Mouse (Mus musculus): ENCODE measurements around the gene Ptprc. TPM values are rescaled to one million over a fixed set of nuclear protein-coding genes. Genes with fewer than 3 reads are reported as not detected.

The Ptprc gene
- polyA plus RNA-seq, 1 experiment: 17.3 TPM

- no peak for TF ChIP-seq POLR2A (IDR thresholded peaks at IDR 0.05; ENCODE audit: low read depth, low read length)
- TF ChIP-seq CTCF (conservative IDR thresholded peaks at IDR 0.05; ENCODE audit: insufficient read depth, insufficient read length, low read depth, low read length): no peak
- 60% methylated on average over 1 of the region's 1 CpGs for WGBS
- DNase-seq: no peak
- no peak overlapping the region for H3K27ac ChIP-seq (ENCODE audit: insufficient read depth, low read depth, low read length)
- H3K4me1 ChIP-seq (ENCODE audit: control insufficient read depth, insufficient read depth, low read length): no peaks in the 10 kb centered on the region
- no peak overlapping the region for H3K4me3 ChIP-seq (ENCODE audit: insufficient read depth, low read depth, low read length)
- no peaks in the 10 kb centered on the region for H3K27me3 ChIP-seq (replicated peaks; ENCODE audit: control insufficient read depth, insufficient read depth, low read length)
- no peaks in the 10 kb centered on the region for H3K36me3 ChIP-seq (ENCODE audit: control insufficient read depth, insufficient read depth, low read length)
Observed at GRCm38 (mm10) chr1:138154185-138154785, 21.2 kb downstream of the Ptprc start.

GRCm38 (mm10) chr1:138153126-138153525 is 22.4 kb downstream of the Ptprc start:
- WGBS: 72% methylated on average over 4 of the region's 4 CpGs
- no peak for DNase-seq
- Histone ChIP-seq H3K27me3 (replicated peaks; ENCODE audit: control insufficient read depth, insufficient read depth, low read length) (no peaks in the 10 kb centered on the region), H3K4me1 (ENCODE audit: control insufficient read depth, insufficient read depth, low read length) (no peaks in the 10 kb centered on the region), H3K27ac (ENCODE audit: insufficient read depth, low read depth, low read length) (no peak overlapping the region), H3K36me3 (ENCODE audit: control insufficient read depth, insufficient read depth, low read length) (no peaks in the 10 kb centered on the region), H3K4me3 (ENCODE audit: insufficient read depth, low read depth, low read length) (no peak overlapping the region)
- TF ChIP-seq POLR2A (IDR thresholded peaks at IDR 0.05; ENCODE audit: low read depth, low read length) (no peak), CTCF (conservative IDR thresholded peaks at IDR 0.05; ENCODE audit: insufficient read depth, insufficient read length, low read depth, low read length) (no peak)

DNA sequence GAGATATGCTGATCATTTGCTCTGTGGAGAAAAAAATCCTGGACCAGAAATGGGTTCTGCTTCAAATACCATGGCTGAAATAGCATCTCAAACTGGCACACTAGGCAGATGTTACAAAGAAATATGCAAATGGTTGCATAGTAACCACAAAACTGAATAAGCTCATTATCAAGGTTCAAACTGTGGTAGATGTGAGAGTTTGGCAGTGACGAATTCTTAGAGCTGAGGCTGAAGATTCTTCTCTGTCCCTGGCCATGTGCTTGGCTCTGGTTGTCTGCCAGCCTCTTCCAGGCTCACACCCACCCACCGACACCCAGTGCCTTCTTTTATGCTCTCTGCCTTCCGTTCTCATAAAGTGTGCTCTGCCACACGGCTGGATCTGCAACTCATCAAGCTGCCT is 26.7 kb downstream of the Ptprc start:
- no peak for TF ChIP-seq POLR2A (IDR thresholded peaks at IDR 0.05; ENCODE audit: low read depth, low read length)
- TF ChIP-seq CTCF (conservative IDR thresholded peaks at IDR 0.05; ENCODE audit: insufficient read depth, insufficient read length, low read depth, low read length): no peak
- 72% methylated on average over 4 of the region's 4 CpGs for WGBS
- no peaks in the 10 kb centered on the region for H3K4me1 ChIP-seq (ENCODE audit: control insufficient read depth, insufficient read depth, low read length)
- DNase-seq: no peak
- H3K36me3 ChIP-seq (ENCODE audit: control insufficient read depth, insufficient read depth, low read length): no peaks in the 10 kb centered on the region
- H3K27ac ChIP-seq (ENCODE audit: insufficient read depth, low read depth, low read length): no peak overlapping the region
- no peak overlapping the region for H3K4me3 ChIP-seq (ENCODE audit: insufficient read depth, low read depth, low read length)
- no peaks in the 10 kb centered on the region for H3K27me3 ChIP-seq (replicated peaks; ENCODE audit: control insufficient read depth, insufficient read depth, low read length)

DNA sequence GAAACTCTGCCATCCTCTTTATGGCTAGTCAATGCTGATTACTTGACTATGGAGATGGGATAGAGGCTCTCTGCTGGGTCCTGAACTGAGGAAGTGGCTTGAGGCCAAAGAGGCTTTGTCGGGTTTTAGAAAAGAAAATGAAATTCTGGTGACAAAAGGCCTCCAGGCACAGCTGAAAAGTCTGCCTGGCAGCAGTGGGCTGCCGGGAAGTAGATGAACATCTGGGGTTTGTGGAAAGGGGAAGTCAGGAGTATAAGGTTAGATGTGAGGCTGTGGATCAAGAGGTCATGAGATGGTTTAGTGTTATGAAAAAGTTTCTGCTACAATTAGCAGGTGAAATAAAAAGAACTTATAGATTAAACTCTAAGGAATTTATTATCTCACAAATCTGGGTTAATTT is 29.9 kb downstream of the Ptprc start:
- 48% methylated on average over 2 of the region's 2 CpGs for WGBS
- TF ChIP-seq CTCF (conservative IDR thresholded peaks at IDR 0.05; ENCODE audit: insufficient read depth, insufficient read length, low read depth, low read length) (no peak), POLR2A (IDR thresholded peaks at IDR 0.05; ENCODE audit: low read depth, low read length) (no peak)
- Histone ChIP-seq H3K27ac (ENCODE audit: insufficient read depth, low read depth, low read length) (no peak overlapping the region), H3K4me1 (ENCODE audit: control insufficient read depth, insufficient read depth, low read length) (no peaks in the 10 kb centered on the region), H3K4me3 (ENCODE audit: insufficient read depth, low read depth, low read length) (no peak overlapping the region), H3K36me3 (ENCODE audit: control insufficient read depth, insufficient read depth, low read length) (no peaks in the 10 kb centered on the region), H3K27me3 (replicated peaks; ENCODE audit: control insufficient read depth, insufficient read depth, low read length) (no peaks in the 10 kb centered on the region)
- no peak for DNase-seq

GRCm38 (mm10) chr1:138145148-138145547 is 30.4 kb downstream of the Ptprc start:
- H3K4me1 ChIP-seq (ENCODE audit: control insufficient read depth, insufficient read depth, low read length): no peaks in the 10 kb centered on the region
- H3K27ac ChIP-seq (ENCODE audit: insufficient read depth, low read depth, low read length): no peak overlapping the region
- TF ChIP-seq CTCF (conservative IDR thresholded peaks at IDR 0.05; ENCODE audit: insufficient read depth, insufficient read length, low read depth, low read length) (no peak), POLR2A (IDR thresholded peaks at IDR 0.05; ENCODE audit: low read depth, low read length) (no peak)
- no peak overlapping the region for H3K4me3 ChIP-seq (ENCODE audit: insufficient read depth, low read depth, low read length)
- 84% methylated on average over 3 of the region's 3 CpGs for WGBS
- DNase-seq: no peak
- H3K36me3 ChIP-seq (ENCODE audit: control insufficient read depth, insufficient read depth, low read length): no peaks in the 10 kb centered on the region
- H3K27me3 ChIP-seq (replicated peaks; ENCODE audit: control insufficient read depth, insufficient read depth, low read length): no peaks in the 10 kb centered on the region

DNA sequence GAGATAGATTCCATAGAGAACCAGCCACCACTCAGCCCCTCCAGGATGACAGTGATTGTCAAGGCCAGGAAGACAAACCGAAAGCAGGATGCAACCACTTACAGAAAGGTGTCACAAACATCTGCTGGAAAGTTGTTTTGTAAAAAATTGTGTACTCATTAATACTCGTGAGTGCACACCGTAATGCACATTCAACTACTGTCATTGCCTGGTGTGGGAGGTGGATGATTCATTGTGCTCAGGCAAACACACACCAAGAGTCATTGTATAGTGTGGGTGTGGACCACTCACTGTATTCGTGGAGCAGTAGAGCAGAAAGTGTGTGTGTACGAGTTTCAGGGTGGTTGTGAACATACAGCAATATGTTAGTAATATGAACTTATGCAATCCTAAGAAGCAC is 31.1 kb downstream of the Ptprc start:
- H3K4me3 ChIP-seq (ENCODE audit: insufficient read depth, low read depth, low read length): no peak overlapping the region
- TF ChIP-seq POLR2A (IDR thresholded peaks at IDR 0.05; ENCODE audit: low read depth, low read length): no peak
- TF ChIP-seq CTCF (conservative IDR thresholded peaks at IDR 0.05; ENCODE audit: insufficient read depth, insufficient read length, low read depth, low read length): no peak
- no peak overlapping the region for H3K27ac ChIP-seq (ENCODE audit: insufficient read depth, low read depth, low read length)
- DNase-seq: no peak
- no peaks in the 10 kb centered on the region for H3K27me3 ChIP-seq (replicated peaks; ENCODE audit: control insufficient read depth, insufficient read depth, low read length)
- H3K4me1 ChIP-seq (ENCODE audit: control insufficient read depth, insufficient read depth, low read length): no peaks in the 10 kb centered on the region
- 74% methylated on average over 5 of the region's 5 CpGs for WGBS
- H3K36me3 ChIP-seq (ENCODE audit: control insufficient read depth, insufficient read depth, low read length): no peaks in the 10 kb centered on the region

GRCm38 (mm10) chr1:138140769-138141168 is 34.7 kb downstream of the Ptprc start:
- no peak for DNase-seq
- Histone ChIP-seq H3K27me3 (replicated peaks; ENCODE audit: control insufficient read depth, insufficient read depth, low read length) (no peaks in the 10 kb centered on the region), H3K36me3 (ENCODE audit: control insufficient read depth, insufficient read depth, low read length) (no peaks in the 10 kb centered on the region), H3K4me3 (ENCODE audit: insufficient read depth, low read depth, low read length) (no peak overlapping the region), H3K4me1 (ENCODE audit: control insufficient read depth, insufficient read depth, low read length) (no peaks in the 10 kb centered on the region), H3K27ac (ENCODE audit: insufficient read depth, low read depth, low read length) (no peak overlapping the region)
- TF ChIP-seq CTCF (conservative IDR thresholded peaks at IDR 0.05; ENCODE audit: insufficient read depth, insufficient read length, low read depth, low read length): no peak
- no peak for TF ChIP-seq POLR2A (IDR thresholded peaks at IDR 0.05; ENCODE audit: low read depth, low read length)
- WGBS: 84% methylated on average over 4 of the region's 4 CpGs

Data from kidney, adult 2 months (tissue).